Mouse (Mus musculus): ENCODE measurements around the gene Bend4. TPM values are rescaled to one million over a fixed set of nuclear protein-coding genes. Genes with fewer than 3 reads are reported as not detected.

Bend4 gene
- polyA plus RNA-seq (2014; fragmentation: Nextera tagmentation; extraction: Ambion mirVana), result 7.7 and 8.1 TPM in 2 replicates

DNA sequence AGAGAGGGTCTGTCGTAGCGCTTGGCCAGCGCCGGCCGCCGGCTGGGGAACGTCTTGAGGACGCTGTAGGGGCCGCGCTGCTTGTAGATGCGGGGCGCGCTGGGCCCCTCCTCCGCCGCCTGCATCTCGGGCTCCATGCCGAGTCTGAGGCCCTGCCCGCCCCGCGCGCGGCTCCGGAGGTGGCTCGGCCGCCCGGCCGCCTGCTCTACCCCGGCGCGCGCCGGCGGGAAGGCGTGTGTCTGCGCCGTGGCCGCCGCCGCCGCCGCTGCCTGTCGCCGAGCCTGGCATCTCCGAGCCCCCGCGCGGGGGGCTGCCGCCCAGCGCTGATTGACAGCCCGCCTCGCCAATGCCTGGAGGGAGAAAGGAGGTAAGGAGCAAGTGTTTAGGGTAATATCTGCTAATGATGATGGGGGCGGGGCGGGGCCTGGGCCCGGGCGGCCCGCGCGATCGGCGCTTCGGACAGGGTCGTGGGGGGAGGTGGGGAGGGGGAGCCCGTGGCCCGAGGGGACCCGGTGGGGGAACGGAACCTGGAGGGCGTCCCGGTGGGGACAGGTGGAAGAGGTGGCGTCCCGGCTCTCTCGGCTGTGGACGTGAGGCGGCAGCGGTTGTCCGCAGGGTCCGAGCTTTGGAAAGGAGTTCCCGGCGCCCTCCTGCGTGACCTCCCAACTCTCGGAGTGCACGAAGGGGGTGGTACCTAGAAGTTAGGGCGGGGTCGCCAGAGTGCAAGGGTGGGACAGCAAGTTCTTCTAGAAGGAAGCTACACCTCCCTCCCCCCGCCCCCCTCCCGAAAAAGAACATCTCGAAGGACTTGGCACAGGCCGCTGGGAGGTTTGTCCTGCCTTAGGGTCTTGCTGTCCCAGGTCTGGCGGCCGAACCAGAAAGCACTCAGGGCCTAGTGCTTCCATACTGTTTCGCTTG, at the start of gene Bend4:
Gene Bend4, minus strand, starts transcription at position 868 of the 918 bp plus-strand sequence.
- H3K9me3 ChIP-seq (ENCODE audit: low read depth, low read length), result no peaks in the 10 kb centered on the region
- H3K27me3 ChIP-seq (ENCODE audit: insufficient read depth, low read length), result peaks cover 13% of the 10 kb centered on the region
- peak within 1 kb of the TSS; percentile 68 for H3K9ac ChIP-seq
- no peak for TF ChIP-seq CTCF (IDR thresholded peaks at IDR 0.05; ENCODE audit: low read depth)
- H3K27ac ChIP-seq (ENCODE audit: low read depth), result peak within 1 kb of the TSS; percentile 50; the same call in 1 of the 2 replicates
- H3K36me3 ChIP-seq (ENCODE audit: insufficient read depth), result no peaks in the 10 kb centered on the region
- 2% methylated on average over 63 of the region's 90 CpGs for WGBS
- ATAC-seq (ENCODE audit: insufficient read depth), result peak; percentile 85
- no peaks in the 10 kb centered on the region for H3K4me1 ChIP-seq (ENCODE audit: insufficient read depth)
- peak; percentile 87 for DNase-seq
- peak within 1 kb of the TSS; percentile 82 for H3K4me2 ChIP-seq
- H3K4me3 ChIP-seq (ENCODE audit: low read depth, low read length), result peak within 1 kb of the TSS; percentile 68

DNA sequence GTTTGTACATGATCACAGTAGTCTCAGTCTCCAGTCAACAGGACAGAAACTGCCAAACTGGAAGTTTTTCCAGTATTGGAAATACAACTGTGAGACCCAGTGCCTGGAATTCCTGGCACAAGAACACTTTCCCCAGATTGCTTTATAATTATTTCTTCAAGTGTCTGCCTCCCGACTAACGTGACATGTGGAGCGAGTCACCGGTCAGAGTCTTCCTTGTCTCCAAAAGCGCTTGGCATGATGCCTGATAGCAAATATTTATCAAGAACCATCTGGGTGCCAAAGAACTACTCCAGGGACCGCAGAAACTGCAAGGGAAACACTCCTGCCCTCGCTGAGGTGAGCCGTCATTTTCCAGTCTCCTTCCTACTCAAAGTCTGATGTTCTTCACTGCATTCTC, 45.6 kb upstream of the Bend4 start:
- TF ChIP-seq CTCF (IDR thresholded peaks at IDR 0.05; ENCODE audit: low read depth), result no peak
- Histone ChIP-seq H3K9me3 (ENCODE audit: low read depth, low read length) (no peaks in the 10 kb centered on the region), H3K36me3 (ENCODE audit: insufficient read depth) (no peaks in the 10 kb centered on the region), H3K27ac (ENCODE audit: low read depth) (peak overlapping the region; percentile 69; the same call in 1 of the 2 replicates), H3K4me2 (peak overlapping the region; percentile 35; the same call in 1 of the 2 replicates), H3K27me3 (ENCODE audit: insufficient read depth, low read length) (no peaks in the 10 kb centered on the region), H3K9ac (no peak overlapping the region), H3K4me3 (ENCODE audit: low read depth, low read length) (no peak overlapping the region), H3K4me1 (ENCODE audit: insufficient read depth) (peaks cover 12% of the 10 kb centered on the region)
- ATAC-seq (ENCODE audit: insufficient read depth), result peak; percentile 68
- WGBS, result 10% methylated on average over 8 of the region's 8 CpGs
- peak; percentile 87 for DNase-seq

DNA sequence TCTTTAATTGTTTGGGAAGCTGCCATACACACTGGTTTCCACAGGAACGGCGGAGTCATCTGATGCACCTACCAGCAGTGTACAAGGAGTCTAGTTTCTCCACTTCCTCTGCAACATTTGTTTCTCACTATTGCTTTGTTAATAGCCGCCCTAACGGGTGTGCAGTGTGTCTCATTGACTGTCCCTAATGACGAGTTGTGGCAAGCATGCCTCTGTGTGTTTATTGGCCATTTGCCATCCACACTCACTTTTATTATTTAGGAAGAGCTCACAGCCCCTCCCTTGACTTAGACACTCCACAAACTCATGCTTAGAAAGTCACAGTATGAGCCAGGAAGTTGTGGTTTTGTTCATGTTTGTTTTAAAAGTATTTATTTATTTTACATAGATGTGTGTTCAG, 45.0 kb upstream of the Bend4 start:
- H3K4me2 ChIP-seq, result peak overlapping the region; percentile 35; the same call in 1 of the 2 replicates
- peaks cover 12% of the 10 kb centered on the region for H3K4me1 ChIP-seq (ENCODE audit: insufficient read depth)
- H3K27me3 ChIP-seq (ENCODE audit: insufficient read depth, low read length), result no peaks in the 10 kb centered on the region
- 42% methylated on average over 5 of the region's 5 CpGs for WGBS
- no peak overlapping the region for H3K9ac ChIP-seq
- no peaks in the 10 kb centered on the region for H3K9me3 ChIP-seq (ENCODE audit: low read depth, low read length)
- ATAC-seq (ENCODE audit: insufficient read depth) (peak; percentile 71), DNase-seq (peak; percentile 80)
- TF ChIP-seq CTCF (IDR thresholded peaks at IDR 0.05; ENCODE audit: low read depth), result no peak
- H3K27ac ChIP-seq (ENCODE audit: low read depth), result peak overlapping the region; percentile 69; the same call in 1 of the 2 replicates
- no peak overlapping the region for H3K4me3 ChIP-seq (ENCODE audit: low read depth, low read length)
- H3K36me3 ChIP-seq (ENCODE audit: insufficient read depth), result no peaks in the 10 kb centered on the region

DNA sequence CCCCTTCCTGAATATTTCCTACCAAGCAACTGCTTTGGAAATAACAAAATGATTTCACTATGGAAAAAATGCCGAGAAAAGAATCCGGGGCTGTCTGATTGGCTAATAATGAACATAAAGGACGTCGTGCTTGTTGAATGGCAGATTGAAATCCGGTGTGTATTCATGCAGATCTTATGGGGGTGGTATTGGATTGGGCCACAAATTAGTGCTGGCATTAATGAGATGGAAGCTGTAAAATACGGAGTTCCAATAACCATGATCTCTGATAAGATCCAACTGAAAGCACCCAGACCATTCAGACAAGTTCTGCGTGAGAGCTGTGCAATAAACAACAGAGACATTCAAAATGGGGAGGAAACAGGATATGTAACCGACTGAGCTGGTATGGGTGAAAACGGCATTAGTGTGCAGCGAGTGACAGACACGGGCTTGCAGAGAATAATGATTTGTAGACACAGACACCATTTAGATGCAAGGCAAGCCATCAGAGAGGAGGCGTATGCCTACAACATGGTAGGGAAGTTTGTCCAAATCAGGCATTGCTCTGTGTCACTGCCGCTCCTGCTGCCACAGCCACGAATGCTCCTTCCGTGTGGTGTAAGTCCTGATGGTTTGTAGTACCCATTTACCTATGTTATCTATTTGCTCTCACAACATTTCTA, 38.9 kb upstream of the Bend4 start:
- Histone ChIP-seq H3K9ac (no peak overlapping the region), H3K4me3 (ENCODE audit: low read depth, low read length) (no peak overlapping the region), H3K27me3 (ENCODE audit: insufficient read depth, low read length) (no peaks in the 10 kb centered on the region), H3K4me1 (ENCODE audit: insufficient read depth) (no peaks in the 10 kb centered on the region), H3K9me3 (ENCODE audit: low read depth, low read length) (no peaks in the 10 kb centered on the region), H3K36me3 (ENCODE audit: insufficient read depth) (no peaks in the 10 kb centered on the region), H3K4me2 (no peak overlapping the region), H3K27ac (ENCODE audit: low read depth) (no peak overlapping the region)
- no peak for ATAC-seq (ENCODE audit: insufficient read depth)
- WGBS, result 81% methylated on average over 15 of the region's 15 CpGs
- no peak for DNase-seq
- TF ChIP-seq CTCF (IDR thresholded peaks at IDR 0.05; ENCODE audit: low read depth), result no peak

DNA sequence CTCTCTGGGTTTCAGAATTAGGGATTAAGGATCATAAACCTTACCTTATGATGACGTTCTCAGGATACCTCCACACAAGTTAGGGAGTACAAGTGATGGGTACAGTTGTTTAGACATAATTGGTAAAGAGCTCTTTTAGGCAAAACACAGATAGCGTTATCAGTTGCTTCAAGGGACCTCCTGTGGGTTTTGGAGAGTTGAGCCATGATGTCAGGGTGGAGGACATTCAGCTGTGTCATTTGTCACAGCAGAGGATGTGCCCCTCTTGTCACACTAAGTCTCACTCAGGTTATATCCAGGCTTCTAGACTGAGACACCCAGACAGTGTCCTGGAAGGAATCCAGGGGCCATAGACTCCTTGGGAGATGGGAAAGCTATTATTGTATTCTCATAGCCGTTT, 36.8 kb upstream of the Bend4 start:
- H3K27me3 ChIP-seq (ENCODE audit: insufficient read depth, low read length), result no peaks in the 10 kb centered on the region
- H3K4me1 ChIP-seq (ENCODE audit: insufficient read depth), result no peaks in the 10 kb centered on the region
- no peak overlapping the region for H3K27ac ChIP-seq (ENCODE audit: low read depth)
- no peak for TF ChIP-seq CTCF (IDR thresholded peaks at IDR 0.05; ENCODE audit: low read depth)
- H3K4me3 ChIP-seq (ENCODE audit: low read depth, low read length), result no peak overlapping the region
- ATAC-seq (ENCODE audit: insufficient read depth), result no peak
- no peaks in the 10 kb centered on the region for H3K9me3 ChIP-seq (ENCODE audit: low read depth, low read length)
- no peak for DNase-seq
- H3K4me2 ChIP-seq, result no peak overlapping the region
- no peak overlapping the region for H3K9ac ChIP-seq
- 42% methylated on average over 3 of the region's 3 CpGs for WGBS
- H3K36me3 ChIP-seq (ENCODE audit: insufficient read depth), result no peaks in the 10 kb centered on the region

DNA sequence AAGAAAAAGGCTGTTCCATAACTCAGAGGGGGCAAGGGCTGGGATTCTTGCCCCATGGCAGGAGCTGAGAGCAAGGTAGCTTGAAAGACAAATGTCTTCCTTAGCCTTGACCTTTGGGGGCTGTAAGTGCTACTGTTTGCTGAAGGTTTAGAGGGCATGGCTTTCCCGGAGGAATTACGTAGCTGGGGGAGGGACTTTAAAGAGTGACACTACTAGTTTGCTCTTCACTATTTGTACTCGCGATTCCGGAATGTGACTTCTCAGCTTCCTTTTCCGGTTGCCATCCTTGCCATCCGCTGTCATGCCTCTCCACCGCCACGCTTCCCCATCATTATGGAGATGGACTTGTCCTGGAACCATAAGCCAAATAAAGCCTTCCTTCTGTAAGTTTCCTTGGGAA, 35.5 kb upstream of the Bend4 start:
- TF ChIP-seq CTCF (IDR thresholded peaks at IDR 0.05; ENCODE audit: low read depth), result no peak
- Histone ChIP-seq H3K4me1 (ENCODE audit: insufficient read depth) (no peaks in the 10 kb centered on the region), H3K4me3 (ENCODE audit: low read depth, low read length) (no peak overlapping the region), H3K27me3 (ENCODE audit: insufficient read depth, low read length) (no peaks in the 10 kb centered on the region), H3K9me3 (ENCODE audit: low read depth, low read length) (no peaks in the 10 kb centered on the region), H3K36me3 (ENCODE audit: insufficient read depth) (no peaks in the 10 kb centered on the region), H3K27ac (ENCODE audit: low read depth) (no peak overlapping the region), H3K9ac (no peak overlapping the region), H3K4me2 (no peak overlapping the region)
- WGBS, result 82% methylated on average over 9 of the region's 9 CpGs
- no peak for DNase-seq
- ATAC-seq (ENCODE audit: insufficient read depth), result no peak

DNA sequence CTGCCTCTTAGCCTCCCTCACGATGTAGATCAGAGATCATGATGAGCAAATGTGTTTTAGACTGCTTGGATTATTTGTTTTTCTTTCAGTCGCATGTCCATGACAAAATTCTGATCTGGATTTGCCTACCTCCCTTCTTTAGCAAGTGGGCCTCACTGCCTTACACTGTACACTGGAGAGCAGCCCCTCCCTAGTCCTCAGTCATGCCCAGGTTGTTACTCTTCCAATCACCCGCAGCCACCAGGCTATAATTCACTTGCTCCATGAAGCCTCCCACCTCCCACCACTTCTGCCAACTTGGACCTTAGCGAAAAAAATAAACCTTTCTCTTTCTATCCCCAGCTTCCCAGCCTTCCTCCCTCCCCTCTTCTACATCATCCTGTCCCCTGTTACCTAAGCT, 34.2 kb upstream of the Bend4 start:
- ATAC-seq (ENCODE audit: insufficient read depth) (no peak), DNase-seq (no peak)
- Histone ChIP-seq H3K27ac (ENCODE audit: low read depth) (no peak overlapping the region), H3K4me1 (ENCODE audit: insufficient read depth) (no peaks in the 10 kb centered on the region), H3K9me3 (ENCODE audit: low read depth, low read length) (no peaks in the 10 kb centered on the region), H3K9ac (no peak overlapping the region), H3K4me2 (no peak overlapping the region), H3K36me3 (ENCODE audit: insufficient read depth) (no peaks in the 10 kb centered on the region), H3K4me3 (ENCODE audit: low read depth, low read length) (no peak overlapping the region), H3K27me3 (ENCODE audit: insufficient read depth, low read length) (no peaks in the 10 kb centered on the region)
- WGBS, result 62% methylated on average over 4 of the region's 4 CpGs
- TF ChIP-seq CTCF (IDR thresholded peaks at IDR 0.05; ENCODE audit: low read depth), result no peak
